Mouse (Mus musculus): ENCODE measurements around the gene Nifk.
A peak's percentile ranks its signal among the peaks of the same experiment; 100 is the strongest.

Gene Nifk

DNA sequence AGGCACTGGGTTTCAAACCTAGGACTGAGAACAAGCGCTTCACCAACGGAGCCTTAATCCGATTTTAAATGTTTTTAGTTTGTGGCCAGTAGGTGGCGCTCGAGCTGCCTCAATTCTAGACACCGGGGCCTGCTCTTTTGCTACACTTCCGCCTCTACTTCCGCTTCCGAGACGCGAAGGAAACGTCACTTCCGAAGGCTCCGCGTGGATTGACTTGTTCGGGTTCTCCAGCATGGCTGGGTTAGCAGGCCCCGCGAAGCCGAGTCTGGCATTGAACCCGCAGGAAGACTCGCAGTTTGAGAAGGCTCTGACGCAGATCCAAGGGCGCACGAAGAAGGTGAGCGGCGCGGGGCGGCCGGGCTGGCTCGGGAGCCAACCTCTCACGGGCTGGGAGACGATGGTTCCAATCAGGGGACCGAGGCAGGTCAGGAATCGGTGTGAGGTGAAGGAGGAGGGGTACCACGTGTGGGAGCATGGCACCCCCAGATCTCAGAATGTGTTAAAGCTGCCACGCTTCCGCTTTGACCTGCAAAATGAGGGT lies at the start of gene Nifk:
Gene Nifk (plus strand): TSS at position 179 of the 541 bp plus-strand sequence.
- DNase-seq (ENCODE audit: low read depth, low spot score), result peak; percentile 95

DNA sequence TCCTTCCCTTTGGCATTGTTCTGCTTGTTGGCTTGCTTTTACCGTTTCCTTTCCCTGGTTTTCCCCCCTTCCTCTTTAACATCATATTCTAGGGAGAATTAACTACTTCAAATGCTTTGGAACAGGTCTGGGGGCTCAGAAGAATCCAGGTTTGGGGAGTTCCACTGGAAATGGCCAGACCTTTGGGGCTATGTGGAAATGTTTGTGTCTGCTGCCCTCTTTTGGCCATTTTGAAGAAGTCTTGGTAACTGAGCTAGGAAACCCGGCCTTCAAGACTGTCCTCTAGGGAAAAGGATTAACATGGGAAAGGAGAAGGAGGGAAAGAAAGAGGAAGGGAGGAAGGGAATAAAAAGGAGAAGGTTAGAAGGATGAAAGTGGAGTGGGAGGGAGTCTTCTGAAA lies 46.5 kb upstream of the Nifk start:
- no peak for DNase-seq (ENCODE audit: low read depth, low spot score)

DNA sequence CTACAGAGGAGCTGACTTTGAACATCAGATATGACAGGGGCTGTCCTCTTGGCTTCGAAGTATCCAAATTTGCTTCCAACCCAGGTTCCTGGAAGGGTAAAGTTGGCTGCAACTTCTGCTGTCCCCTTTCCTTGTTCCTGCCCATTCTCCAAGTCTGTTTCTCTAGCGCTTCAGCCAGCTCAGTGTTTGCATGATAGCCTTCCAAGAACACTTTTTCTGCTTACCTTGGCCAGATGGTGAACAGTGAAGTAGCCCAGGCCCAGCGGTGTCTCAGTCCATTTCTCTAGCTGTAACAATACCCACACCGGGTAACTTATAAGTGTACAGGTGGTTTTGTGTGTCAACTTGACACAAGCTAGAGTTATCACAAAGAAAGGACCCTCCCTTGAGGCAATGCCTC lies 29.3 kb upstream of the Nifk start:
- no peak for DNase-seq (ENCODE audit: low read depth, low spot score)

DNA sequence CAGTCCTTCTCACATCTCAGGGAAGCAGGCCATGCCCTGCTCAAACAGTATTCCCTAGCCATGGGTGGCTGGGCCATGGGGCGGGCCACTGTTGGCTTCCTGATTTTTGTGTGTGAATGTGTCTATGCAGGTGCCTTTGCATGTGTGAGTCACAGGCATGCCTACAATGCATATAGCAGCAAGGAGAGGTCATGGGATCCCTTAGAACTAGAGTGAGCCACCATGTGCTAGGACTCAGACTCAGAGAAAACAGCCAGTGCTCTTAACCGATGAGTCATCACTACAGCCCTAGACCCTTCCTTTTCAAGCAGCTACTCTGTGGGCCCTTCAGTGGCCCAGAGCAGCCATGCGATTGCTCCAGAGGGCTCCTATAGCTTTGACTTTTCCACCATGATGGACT lies 27.4 kb upstream of the Nifk start:
- no peak for DNase-seq (ENCODE audit: low read depth, low spot score)

DNA sequence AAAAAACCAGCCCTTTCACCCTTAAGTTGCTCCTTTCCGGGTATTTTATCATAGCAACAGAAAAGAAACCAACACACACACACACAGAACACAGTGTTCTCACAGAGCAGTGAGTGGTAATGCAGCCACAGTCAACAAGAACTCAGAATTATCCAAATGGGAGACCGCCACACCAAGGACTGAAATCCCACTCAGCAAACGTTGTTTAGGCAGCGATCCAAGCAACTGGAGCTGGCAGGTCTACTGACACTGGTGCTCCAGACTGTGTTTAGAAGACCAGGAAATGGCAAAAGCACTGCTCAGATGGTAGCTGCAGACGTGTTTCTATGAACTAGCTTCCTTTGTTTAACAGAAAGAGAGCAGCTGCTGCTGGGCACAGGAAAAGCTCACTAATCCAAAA lies 26.8 kb upstream of the Nifk start:
- DNase-seq (ENCODE audit: low read depth, low spot score), result no peak

- no peak for DNase-seq (ENCODE audit: low read depth, low spot score)
These were observed 25.0 kb upstream of the Nifk start for GRCm38 (mm10) chr1:118296673-118297072.

GRCm38 (mm10) chr1:118297719-118298118 lies 23.9 kb upstream of the Nifk start:
- DNase-seq (ENCODE audit: low read depth, low spot score), result no peak

DNA sequence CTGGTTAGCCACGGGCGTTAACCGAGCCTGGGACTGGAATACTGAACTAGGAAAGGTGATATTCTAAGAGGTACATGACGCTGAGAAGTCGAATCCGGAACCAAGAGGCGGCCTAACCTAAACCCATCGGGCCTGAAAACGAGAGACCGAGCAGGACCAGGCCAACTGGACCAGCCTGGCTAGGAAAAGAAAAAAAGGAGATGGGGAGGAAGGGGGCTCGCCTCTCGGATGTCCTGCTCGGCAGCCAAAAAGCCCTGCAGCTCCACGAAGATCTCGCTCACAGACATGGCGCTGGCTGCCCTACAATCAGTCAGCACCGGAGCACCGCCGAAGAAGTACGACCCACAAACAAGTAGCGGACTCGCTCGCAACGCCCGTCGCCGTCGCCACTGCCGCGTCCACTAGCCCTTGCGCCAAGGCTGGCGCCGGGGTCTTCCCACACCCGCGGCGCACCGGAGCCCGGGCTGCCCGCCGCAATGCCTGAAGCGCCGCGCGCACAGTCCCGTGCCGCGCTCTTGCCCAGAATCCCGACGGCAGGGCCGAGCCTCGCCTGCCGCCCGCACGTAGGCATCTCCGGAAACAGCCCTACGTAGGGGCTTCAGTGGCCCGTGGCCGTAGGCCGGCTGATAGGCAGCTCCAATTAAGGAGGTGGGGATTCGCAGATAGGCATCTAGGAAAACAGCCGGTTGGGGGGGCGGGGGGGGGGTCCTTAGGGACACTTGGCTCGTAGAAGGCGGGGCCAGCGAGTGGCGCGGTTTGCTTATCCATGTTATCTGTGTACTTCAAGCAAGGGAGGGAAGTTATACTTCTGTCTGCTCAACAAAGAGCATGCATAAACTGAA lies 10.6 kb upstream of the Nifk start:
- peak; percentile 88 for DNase-seq (ENCODE audit: low read depth, low spot score)

DNA sequence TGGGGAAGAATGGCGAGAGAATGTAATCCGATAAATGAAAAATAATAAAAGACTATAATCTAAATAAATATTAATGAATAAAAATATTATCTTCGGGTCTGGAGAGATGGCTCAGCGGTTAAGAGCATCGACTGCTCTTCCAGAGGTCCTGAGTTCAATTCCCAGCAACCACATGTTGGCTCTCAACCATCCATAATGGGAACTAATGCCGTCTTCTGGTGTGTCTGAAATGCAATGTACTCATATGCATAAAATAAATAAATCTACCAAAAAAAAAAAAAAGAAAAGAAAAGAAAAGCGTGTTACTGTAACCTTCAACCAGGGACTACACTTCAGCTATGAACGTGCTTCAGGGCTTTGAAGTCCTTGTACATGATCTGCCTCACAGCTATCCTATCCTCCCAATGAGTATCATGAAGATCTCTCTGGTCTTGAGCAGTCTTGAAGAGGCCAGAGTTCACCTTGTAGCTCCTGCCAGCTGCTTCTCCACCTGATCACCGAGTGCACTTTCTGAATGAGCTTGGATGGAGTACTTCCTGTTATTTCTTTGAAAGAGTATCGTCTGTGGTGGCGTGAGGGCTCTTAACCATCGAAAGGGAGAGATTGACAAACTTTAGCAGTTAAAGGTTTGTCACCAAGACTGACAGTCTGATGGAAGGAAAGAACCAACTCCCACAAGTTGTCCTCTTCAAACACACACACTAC lies 9.9 kb upstream of the Nifk start, which contains the start of gene Tsn:
Gene Tsn (minus strand): TSS at position 118 of the 705 bp plus-strand sequence.
- DNase-seq (ENCODE audit: low read depth, low spot score), result peak; percentile 6

DNA sequence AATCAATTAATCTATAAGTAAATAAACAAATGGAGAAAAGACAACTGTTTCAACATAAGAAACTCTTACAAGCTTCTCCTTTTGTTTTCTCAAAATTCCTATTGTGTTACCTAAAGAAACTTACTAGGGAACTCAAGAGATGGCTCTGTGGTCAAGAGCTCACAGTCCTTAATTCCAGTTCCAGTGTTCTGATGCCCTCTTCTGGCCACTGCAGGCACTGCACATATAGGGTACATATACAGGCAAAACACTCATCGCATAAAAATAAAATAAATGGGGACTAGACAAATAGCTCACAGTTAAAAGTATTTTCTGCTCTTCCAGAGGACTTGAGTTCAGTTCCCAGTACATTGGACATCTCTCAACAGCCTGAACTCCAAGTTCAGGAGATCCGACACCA lies 943 bp upstream of the Nifk start:
- DNase-seq (ENCODE audit: low read depth, low spot score), result peak; percentile 47

- no peak for DNase-seq (ENCODE audit: low read depth, low spot score)
These were observed 13.4 kb downstream of the Nifk start for GRCm38 (mm10) chr1:118334749-118335713.

GRCm38 (mm10) chr1:118335847-118336246 lies 14.2 kb downstream of the Nifk start:
- peak; percentile 36 for DNase-seq (ENCODE audit: low read depth, low spot score)

GRCm38 (mm10) chr1:118337921-118338320 lies 16.3 kb downstream of the Nifk start:
- DNase-seq (ENCODE audit: low read depth, low spot score), result no peak

GRCm38 (mm10) chr1:118343649-118344435 lies 22.2 kb downstream of the Nifk start:
- DNase-seq (ENCODE audit: low read depth, low spot score), result no peak

- DNase-seq (ENCODE audit: low read depth, low spot score), result no peak
These were observed 28.3 kb downstream of the Nifk start for GRCm38 (mm10) chr1:118349922-118350321.

- no peak for DNase-seq (ENCODE audit: low read depth, low spot score)
These were observed 37.6 kb downstream of the Nifk start for GRCm38 (mm10) chr1:118359071-118359761.

- peak; percentile 19 for DNase-seq (ENCODE audit: low read depth, low spot score)
These were observed 46.3 kb downstream of the Nifk start for GRCm38 (mm10) chr1:118367970-118368369.

DNA sequence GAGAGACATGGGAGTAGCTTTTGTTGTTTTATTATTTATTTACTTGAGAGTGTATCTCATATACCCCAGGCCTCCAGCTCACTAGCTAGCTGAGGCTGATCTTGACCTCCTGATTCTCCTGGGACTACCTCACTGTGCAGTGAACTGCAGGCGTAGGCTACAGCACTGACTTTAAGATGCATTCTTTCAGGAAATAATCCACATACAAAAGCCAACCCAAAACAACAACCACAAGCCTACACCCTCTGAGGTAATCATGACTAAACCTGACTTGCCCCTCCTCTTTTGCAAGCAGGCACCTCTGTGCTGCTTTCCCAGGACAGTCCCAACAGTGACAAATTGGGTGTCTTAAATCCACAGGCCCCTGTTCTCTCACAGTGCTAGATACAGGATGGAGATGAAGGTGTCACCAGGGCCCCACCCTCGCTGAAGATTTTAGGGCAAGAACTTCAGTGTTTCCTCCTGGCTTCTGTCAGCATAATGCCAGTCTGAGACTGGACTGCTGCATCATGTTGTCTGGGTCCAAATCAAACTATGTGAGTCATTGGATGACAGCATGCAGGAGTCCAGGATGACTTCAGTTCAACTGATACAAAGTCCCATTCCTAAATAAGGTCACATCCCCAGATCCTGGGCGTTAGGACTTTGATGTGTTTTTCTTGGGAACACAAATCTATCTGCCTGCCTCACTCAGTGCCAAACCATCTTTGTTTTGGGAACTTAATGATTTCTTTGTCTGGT lies 47.3 kb downstream of the Nifk start:
- no peak for DNase-seq (ENCODE audit: low read depth, low spot score)

DNA sequence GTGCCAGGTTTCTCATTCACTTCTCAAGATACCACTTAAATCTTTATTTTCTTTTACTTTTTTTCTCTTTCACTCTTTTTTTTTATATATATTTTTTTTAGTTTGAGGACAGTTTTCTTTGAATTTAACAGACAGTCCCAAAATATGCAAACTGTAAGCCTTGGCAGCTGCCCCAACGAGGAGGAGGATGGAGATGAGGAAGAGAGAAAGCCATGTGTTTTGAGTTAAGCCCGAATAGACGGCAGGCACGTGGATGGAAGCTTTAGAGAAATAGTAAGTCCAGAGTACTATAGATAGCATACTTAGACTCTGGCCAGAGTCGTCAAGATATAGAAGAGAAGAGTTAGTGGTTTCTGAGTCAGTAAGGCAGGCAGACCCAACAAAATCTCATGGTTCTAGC lies 56.1 kb downstream of the Nifk start:
- no peak for DNase-seq (ENCODE audit: low read depth, low spot score)
